Mouse (Mus musculus) heart, postnatal 10 days (tissue): ENCODE measurements around the gene Znhit2. TPM values are rescaled to one million over a fixed set of nuclear protein-coding genes. Genes with fewer than 3 reads are reported as not detected.

Source experiments
- DNase-seq, 2 experiments: peaks; one replicate each; pipeline ENCODE4 v3.0.0; 2021
- intact Hi-C: fragments of 180-260 bp; cut with DNase I; formaldehyde crosslinking; loops from one replicate; pipeline ENCODE4 v1.15.1; 2025
- total RNA-seq, 2 experiments: library from RNA; stranded (reverse); gene quantifications; 2 replicates each; pipeline ENCODE4 v1.2.3; 2021

Gene Znhit2
- total RNA-seq, 2 experiments from 2014 or later, result 13.6 to 13.9 TPM

DNA sequence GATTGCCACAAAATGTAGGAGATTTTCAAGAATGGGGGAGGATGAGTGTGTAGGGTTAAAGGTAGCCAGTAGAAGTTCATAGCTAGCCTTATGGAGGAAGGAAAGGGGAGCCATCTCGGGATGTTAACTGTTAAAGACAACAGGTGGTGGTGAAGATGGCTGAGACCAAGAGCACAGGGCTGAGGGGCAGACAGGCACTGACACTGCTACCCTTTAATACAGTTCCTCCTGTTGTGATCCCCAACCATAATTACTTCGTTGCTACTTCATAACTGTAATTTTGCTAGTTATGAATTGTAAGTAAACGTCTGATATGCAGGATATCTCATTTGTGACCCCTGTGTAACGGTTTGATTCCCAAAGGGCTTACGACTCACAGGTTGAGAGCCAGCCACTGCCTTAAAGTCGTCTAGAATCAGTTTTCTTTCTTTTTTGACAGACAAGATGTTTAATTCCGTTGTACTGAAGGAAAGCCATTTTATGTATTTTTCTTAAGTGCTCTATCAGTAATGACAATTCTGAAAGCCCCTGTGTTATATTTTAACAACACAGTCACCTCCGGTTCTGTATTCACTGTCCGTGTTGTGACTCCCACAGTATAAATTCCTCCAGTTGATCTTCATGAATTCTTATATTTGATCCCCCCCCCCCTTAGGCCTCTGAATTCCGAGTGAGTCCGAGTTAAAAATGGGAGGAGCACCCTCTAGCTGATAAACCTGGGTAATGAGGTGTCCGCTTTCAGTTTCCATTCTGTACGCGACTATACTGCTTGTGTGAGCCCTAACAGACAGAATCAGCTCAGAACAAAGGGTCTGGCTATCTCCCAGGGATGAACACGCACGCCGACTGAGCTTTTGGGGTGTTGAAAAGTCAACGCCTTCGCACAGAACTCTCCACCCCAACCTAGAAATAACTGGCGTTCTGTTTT is 15.4 kb upstream of the Znhit2 start:
- no peak for DNase-seq
- intact Hi-C loops, result loop anchor here (5.0 kb wide), 1 partner anchor 82 kb away; the partner anchor contains the start of gene Snx15

DNA sequence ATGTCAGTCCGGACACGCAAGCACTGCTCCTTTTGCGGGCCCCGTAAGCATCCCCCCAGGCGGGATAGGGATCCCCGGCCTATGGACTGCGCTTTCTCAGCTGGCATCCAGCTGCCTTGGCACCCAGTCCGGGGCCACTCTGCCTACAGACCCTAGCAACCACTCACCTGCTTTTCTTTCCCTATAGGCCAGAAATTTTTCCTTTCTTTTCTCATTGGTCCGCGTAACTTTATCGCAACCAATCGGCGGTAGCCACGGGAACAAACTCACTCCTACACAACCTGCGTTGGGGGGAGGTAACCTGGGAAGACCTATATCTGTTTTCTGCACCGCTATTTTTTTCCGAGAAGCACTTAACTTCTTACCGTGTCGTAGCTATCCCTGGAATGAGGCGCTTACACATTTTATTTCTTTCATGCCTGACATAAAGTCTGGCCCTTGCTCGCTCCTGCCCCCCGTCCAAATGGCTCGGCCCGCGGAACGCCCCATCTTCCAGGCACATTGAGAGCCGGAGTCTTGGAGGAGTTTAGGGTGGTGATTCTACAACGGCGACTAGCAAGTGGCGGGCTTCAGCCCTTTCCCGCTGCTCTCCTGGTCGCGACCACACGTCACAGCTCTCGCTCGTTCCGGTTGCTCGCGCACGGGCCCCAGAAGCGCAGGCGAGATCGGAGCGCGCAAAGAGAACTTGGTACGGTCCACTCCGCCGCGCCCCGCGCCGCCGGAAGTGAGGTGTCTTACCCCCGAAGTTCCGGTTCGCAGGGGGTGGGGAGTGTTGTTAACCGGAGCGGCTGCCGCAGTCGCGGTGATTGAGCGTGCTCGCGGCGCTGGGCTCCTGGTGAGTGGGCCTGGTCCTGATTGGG is 14.5 kb upstream of the Znhit2 start, which contains the start of gene Syvn1:
Syvn1 (plus strand) TSS at position 283 of the 860 bp plus-strand sequence.
- DNase-seq, result peak; percentile 94 to 95
- intact Hi-C loops, result loop anchor here (5.0 kb wide), 1 partner anchor 81 kb away; the partner anchor contains the start of gene Snx15

DNA sequence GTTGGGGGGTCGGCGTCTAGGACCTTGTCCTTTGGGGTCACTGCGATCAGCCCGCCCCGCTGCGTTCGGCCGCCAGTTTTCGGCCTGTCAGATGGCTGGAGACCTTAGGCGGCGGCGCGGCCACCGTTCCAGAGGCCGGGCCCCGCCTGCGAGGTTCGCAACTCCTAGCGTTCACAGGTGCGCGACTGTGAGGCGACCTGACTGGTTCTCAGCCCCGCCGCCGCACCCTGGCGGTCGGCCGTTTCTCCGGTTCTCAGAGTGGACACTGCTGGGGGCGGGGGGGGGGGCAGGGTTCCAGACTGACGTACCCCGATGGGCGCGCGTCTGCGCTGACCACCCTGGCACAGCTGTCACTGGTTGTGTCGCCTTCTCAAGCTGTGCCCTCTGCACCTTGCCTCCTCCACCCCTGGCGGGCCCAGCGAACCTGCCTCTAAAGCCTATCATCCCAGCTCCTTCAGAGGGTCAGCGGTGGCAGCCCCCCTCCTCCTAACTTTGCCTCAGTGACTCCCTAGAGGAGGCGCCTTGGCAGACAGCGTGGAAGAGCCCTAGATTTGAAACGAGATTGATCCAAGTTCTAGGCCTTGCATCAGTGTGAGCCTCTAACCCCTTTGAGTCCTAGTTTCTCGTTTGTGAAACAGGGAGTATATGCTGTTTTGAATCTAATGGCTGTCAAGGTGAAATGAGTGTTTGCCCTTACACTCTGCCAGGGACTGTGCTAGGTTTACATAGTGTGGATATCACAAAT is 13.7 kb upstream of the Znhit2 start:
- no peak for DNase-seq
- intact Hi-C loops, result loop anchor here (5.0 kb wide), 1 partner anchor 80 kb away; the partner anchor contains the start of gene Snx15

DNA sequence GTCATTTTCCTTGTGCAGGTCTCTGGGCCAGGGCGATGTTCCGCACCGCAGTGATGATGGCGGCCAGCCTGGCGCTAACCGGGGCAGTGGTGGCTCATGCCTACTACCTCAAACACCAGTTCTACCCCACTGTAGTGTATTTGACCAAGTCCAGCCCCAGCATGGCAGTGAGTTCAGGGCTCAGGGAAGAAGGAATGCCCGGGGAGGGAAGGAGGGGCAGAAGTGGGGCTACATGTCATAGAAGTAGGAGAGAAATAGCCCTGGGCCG is 13.2 kb upstream of the Znhit2 start:
- intact Hi-C loops, result loop anchor here (5.0 kb wide), 1 partner anchor 79 kb away; the partner anchor contains the start of gene Snx15
- no peak for DNase-seq

DNA sequence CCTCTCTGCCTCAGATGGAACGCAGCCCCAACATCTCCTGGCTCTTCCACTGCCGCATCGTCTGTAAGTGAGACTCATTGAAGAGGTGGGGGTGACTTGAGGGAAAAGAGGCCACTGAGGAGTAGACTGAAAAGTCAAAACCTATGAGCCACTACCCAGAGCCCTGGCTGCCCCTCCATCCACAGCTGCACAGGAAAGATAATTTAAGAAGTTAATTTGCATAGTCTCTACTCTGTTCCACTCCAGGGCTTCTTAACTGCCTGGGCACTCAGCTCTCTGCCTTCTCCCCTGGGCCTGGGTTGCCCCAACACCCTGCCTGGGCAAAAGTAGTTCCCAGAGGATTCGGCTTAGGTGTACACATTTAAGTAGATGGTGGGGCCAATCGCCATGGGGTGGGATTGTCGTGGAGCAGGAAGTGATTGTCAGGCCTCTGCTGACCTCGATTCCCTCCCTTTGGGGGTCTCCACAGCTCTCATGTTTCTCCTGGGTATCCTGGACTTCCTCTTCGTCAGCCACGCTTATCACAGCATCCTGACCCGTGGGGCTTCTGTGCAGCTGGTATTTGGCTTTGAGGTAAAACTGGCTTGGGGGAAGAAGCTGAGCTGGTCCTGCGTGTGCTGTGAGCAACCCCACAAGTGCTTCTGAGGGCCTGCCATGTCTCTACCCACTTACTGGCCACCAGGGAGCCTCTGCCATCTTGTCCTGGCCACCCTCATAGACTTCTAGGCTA is 12.1 kb upstream of the Znhit2 start:
- intact Hi-C loops, result loop anchor here (5.0 kb wide), 1 partner anchor 78 kb away; the partner anchor contains the start of gene Snx15
- no peak for DNase-seq

DNA sequence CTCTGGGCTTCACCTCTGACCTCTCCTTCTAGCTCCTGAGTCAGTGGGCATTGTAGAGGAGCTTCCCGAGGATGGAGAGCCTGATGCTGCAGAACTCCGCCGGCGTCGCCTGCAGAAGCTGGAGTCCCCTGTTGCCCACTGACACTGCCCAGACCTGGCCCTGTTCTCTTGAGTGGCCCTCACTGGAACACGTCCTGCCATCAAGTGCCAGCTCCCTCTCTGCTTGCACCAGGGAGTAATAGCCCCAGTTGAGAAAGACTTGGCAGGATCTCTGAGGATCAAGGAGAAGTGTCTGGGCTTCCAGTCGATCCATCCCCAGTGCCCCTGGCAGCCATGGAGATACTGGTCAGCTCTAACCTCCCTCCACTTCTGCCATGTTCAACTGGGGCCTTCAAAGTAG is 8.5 kb upstream of the Znhit2 start:
- intact Hi-C loops, result no loop called here
- no peak for DNase-seq

DNA sequence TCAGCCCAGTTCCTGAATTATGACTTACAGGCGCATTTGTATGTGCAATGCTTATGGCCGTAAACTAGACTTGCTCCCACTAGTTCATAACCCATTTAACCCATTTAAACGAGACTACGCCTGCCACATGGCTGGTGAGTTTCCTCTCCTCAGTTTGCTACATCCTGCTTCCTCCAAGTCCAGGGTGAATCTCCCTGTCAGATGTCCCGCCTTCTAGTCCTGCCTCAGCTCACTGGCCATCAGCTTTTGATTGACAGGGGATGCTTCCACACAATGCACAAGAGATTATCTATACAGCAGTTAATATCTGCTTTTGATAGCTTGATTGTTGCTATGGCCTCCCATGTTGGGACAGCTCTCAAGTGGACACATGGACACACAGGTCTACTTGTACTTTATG is 6.7 kb upstream of the Znhit2 start:
- DNase-seq, result no peak
- intact Hi-C loops, result no loop called here

DNA sequence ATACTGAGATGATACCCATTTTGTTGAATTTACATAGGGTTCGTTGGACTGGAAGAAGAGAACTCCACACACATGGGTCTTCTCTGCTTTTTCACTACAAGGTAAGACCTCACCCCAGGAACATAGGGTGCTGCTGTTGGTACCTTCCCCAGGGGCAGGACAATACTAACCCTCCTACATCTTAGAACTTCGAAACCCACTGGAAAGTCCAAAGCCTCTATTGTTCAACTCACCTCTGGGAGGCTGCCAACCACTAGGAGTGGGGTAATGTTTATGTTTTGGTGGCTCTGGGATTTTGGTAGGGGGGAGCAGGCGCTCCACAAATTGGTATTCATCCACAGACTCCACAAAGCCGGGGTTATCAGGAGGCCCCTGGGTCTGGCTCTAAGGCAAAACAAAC is 4.3 kb upstream of the Znhit2 start:
- intact Hi-C loops, result no loop called here
- DNase-seq, result no peak

DNA sequence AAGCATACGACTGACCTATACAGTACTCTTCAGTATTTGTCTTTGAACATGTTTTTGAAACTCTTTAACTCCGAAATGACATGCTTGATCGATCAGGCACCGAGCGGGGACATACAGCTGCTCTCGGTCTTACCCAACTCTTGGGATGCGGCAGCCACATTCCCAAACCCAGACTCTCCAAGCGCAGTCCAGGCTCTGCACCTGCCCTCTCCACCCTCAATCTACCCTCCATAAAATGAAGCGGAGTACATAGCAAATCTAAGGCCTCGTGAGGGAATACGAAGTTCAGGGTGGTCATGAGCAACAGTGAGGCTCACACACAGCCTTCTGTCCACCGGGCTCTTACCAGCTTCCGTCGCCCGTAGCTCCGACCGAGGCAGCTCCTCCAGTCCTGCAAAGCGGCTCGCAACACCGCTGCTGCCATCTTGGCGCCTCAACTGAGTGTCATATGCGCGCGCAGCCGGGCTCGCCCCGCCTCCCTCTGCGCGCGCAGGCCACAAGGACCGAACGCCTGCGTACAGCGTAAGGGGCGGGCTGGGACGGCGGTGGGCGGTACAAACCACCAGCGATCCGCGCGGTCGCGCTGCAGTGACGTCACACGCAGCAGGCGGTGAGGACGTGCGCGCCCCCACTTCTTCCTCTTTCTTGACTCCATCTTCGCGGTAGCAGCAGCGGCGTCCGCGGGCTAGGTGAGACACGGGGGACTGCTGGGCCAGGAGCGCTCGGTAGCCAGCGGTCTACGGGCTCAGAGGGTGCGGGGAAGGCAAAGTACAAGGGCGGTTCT is 3.5 kb upstream of the Znhit2 start, which contains the start of the genes Mrpl49 and Fau:
Mrpl49 (minus strand) TSS at position 473 of the 784 bp plus-strand sequence.
Fau (plus strand) TSS at position 532 of the 784 bp plus-strand sequence.
- DNase-seq, result peak; percentile 99
- intact Hi-C loops, result no loop called here

DNA sequence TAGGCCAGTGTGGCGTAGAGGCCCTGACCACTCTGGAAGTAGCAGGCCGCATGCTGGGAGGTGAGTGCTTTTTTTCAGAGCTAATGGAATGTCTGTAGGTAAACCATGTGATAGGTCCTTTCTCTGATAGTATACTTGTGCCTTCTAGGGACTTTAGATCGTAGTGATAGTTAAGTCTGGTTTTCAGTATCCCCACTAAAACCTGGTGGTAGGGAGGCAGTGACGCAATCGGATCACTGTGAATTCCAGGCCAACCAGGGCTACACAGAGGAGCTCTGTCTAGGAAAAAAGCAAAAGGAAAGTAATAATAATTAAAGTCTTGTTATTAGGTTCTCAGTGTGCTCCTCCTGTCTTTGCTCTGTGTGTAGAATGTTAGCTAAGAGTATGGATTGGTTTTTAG is 2.5 kb upstream of the Znhit2 start:
- intact Hi-C loops, result no loop called here
- DNase-seq, result no peak

DNA sequence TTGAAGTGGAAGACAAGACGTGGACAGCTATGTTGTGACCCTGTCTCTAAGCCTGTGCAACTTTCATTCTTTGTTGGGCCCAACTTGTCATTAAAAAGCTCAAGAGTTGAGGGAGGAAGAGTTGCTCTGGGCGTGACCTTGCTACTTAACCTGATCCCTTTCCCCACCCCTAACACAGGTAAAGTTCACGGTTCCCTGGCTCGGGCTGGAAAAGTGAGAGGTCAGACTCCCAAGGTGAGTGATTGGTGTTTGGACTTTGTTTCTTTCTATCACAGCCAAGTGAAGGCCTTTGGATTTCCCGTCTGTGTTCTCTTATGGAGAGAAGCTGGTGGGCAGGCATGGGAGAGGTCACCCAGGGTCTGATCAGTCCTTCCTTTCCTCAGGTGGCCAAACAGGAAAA is 2.0 kb upstream of the Znhit2 start:
- no peak for DNase-seq
- intact Hi-C loops, result no loop called here

DNA sequence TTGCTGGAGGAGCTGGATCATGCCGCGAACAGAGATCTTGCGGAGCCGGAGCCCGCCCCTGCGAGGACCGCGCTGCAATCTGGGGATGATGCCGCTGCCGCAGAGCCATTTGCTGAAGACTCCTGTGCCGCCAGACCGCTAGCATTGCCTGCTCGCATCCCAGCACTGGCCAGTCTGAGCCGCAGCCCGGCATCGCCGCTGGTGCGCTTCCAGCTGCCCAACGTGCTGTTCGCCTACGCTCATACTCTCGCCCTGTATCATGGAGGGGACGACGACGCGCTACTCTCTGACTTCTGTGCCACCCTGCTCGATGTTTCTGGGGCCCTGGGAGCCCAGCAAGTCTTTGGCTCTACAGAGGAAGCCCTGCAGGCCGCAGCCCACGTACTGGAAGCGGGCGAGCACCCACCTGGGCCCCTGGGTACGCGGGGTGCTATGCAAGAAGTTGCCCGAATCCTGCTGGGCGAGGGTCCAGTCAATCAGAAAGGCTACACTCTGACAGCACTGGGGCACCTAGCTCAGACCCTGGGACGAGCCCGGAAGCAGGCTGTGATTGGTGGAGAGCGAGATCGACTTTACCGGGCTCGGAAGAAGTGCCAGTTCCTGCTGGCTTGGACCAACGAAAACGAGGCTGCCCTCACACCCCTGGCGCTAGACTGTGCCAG is 780 bp downstream of the Znhit2 start:
- intact Hi-C loops, result loop anchor here (2.0 kb wide), 1 partner anchor 15 kb away; the partner anchor contains the start of gene Vps51
- DNase-seq, result peak; percentile 46 to 56

DNA sequence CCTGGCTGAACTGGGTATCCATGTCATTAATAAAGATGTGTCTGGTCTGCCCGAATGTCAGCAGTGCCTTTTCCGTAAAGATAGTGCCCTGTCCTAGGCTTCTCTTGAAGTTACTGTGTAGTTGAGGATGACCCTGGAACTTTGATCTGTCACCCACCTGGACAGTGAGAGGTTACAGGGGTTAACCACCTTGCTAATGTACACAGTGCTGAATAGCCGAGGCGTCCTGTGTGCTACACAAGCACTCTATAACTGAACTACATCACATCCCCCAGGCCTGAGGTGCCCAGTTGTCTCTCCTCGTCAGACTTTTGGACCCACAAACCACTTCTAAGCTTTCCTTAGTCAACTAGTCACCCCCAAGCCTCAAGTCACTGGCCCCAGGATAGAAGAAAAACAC is 1.4 kb downstream of the Znhit2 start:
- intact Hi-C loops, result no loop called here
- no peak for DNase-seq

DNA sequence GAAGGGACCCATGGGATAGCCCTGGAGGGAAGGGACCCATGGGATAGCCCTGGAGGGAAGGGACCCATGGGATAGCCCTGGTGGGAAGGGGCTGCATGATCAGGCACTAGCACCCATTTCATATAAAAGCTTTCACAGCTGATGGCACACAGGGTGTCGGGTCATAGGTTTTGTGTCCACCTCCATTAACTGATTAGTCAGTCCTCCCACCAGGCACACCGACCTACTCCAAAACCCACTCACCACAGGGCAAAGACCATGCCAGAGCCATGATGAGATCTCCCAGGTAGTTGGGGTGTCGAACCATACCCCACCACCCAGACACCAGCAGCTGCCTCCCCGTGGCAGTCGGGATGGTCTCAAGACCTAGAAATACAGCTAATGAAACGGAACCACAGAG is 2.1 kb downstream of the Znhit2 start:
- no peak for DNase-seq
- intact Hi-C loops, result no loop called here

DNA sequence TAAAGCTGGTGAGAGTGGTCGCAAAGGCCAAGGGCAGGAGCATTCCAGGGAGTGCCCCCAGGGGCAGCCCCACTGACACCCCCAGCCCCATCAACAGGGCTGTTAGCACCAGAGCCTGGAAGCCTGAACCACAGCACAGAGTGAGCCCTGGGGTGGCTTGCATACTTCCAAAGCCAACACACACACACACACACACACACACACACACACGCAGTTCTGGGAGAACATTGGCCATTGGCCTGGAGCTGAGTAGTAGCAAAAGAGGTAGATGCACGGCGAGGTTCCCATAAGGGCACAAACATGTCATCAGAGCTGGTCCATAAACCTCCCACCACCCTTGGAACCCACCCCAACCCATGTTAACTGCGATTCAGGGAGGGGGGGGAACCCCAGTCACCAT is 5.6 kb downstream of the Znhit2 start:
- DNase-seq, result no peak
- intact Hi-C loops, result no loop called here

DNA sequence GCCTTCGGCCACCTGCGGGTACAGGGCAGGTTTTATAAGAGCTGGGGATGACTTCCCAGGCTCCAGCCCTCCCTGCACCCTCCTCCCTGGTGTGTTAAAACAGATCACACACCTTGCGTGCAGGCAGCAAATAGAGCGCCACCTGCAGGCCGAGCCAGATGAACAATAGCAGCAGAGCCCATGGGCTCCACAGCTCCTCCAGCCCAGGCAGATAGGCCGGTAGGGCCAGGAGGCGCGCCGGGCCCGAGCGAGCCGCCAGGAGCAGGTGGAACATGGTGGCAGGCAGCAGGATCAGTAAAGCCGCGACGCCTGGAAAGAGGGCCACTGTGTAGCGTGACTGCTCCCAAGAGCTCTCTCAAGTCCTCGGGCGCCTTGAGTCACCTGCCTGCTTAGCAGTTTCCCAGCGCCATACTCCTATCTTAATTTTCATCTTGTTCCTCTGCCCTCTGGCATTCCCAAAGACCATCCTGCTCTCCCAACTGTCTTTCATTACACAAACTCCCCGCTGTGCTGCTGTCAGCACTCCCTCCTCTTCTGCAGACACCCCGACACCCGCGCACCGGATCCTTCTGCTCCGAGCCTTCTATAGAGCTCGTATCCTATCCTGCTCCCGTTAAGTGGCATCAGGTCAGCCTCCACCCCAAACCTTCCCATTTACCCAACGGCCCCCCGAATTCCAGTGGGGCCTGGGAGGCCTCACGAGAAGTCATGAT is 6.2 kb downstream of the Znhit2 start:
- peak; percentile 72 to 86 for DNase-seq
- intact Hi-C loops, result no loop called here

DNA sequence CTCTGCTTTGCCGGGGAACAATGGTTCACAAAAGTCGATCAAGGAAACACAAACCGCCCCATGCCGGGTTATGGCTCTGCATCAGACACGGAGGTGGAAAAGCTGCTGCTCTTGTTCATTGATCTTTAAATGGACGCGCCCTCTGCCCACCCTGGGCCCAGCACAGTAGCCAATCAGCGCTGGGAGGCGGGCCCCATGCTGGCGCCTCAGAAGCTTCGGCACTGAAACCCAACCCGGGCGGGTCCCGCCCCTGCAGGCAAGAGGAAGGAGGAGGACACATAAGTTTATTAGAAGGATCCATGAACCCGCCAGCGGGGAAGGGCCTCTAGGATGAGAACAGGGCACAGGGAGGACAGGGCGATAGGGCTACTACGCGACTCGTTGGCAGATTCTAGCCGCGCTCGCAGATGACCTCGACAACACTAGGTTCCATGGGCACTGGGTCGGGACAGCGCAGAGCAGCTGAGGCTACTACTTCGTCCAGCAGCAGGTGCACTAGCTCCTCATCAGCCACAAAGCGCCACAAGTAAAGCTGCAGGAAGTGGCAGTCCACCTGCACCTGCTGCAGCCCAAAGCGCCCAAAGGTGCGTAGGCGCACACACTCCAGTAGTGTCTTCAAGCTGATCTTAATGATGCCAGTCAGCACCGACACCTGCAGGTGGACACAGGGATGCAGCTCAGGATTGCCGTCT is 6.9 kb downstream of the Znhit2 start, which contains the start of gene Tm7sf2:
Tm7sf2 (minus strand) TSS at position 650 of the 692 bp plus-strand sequence.
- peak; percentile 92 for DNase-seq
- intact Hi-C loops, result no loop called here
